Mouse (Mus musculus) embryo, embryonic 9.5 days (tissue): ENCODE measurements around the gene Pdpr.
"Not testable (repeated sequence)": the region's sequence is repeated elsewhere in the genome, so short reads cannot be mapped to it uniquely, and the experiment has no call there.

Source experiments
- DNase-seq: peaks from one replicate; pipeline ENCODE4 v3.0.0-alpha.2; 2017; ENCODE audit errors: extremely low spot score

Gene Pdpr

GRCm38 (mm10) chr8:111093865-111094718, at the start of gene Pdpr:
Gene Pdpr (plus strand): TSS chr8:111094630.
- peak; percentile 92 for DNase-seq

GRCm38 (mm10) chr8:111048694-111049093, 45.7 kb upstream of the Pdpr start:
- DNase-seq = no peak

- DNase-seq = no peak
These were observed 45.3 kb upstream of the Pdpr start for GRCm38 (mm10) chr8:111049106-111049505.

GRCm38 (mm10) chr8:111053827-111054518, 40.5 kb upstream of the Pdpr start:
- DNase-seq = no peak

- no peak for DNase-seq
These were observed 39.3 kb upstream of the Pdpr start for GRCm38 (mm10) chr8:111055031-111055634.

- DNase-seq = no peak
These were observed 38.8 kb upstream of the Pdpr start for GRCm38 (mm10) chr8:111055661-111056060.

- DNase-seq = peak; percentile 89
These were observed 38.2 kb upstream of the Pdpr start, which contains the start of gene Exosc6 for GRCm38 (mm10) chr8:111056158-111056663. Gene Exosc6 (plus strand): TSS chr8:111056339.

- DNase-seq = no peak
These were observed 37.6 kb upstream of the Pdpr start for GRCm38 (mm10) chr8:111056691-111057293.

GRCm38 (mm10) chr8:111058946-111059572, 35.4 kb upstream of the Pdpr start:
- DNase-seq = no peak

- no peak for DNase-seq
These were observed 32.8 kb upstream of the Pdpr start for GRCm38 (mm10) chr8:111061688-111062071.

- peak; percentile 95 for DNase-seq
These were observed 32.2 kb upstream of the Pdpr start for GRCm38 (mm10) chr8:111062072-111062757.

GRCm38 (mm10) chr8:111062893-111063292, 31.5 kb upstream of the Pdpr start:
- no peak for DNase-seq

GRCm38 (mm10) chr8:111066308-111066707, 28.1 kb upstream of the Pdpr start:
- no peak for DNase-seq

GRCm38 (mm10) chr8:111067439-111067838, 27.0 kb upstream of the Pdpr start:
- DNase-seq = no peak

GRCm38 (mm10) chr8:111068660-111069059, 25.8 kb upstream of the Pdpr start:
- DNase-seq = not testable (repeated sequence)

GRCm38 (mm10) chr8:111075926-111076325, 18.5 kb upstream of the Pdpr start:
- no peak for DNase-seq

- DNase-seq = no peak
These were observed 15.0 kb upstream of the Pdpr start for GRCm38 (mm10) chr8:111079461-111079860.

- DNase-seq = no peak
These were observed 14.6 kb upstream of the Pdpr start for GRCm38 (mm10) chr8:111079861-111080271.

- DNase-seq = no peak
These were observed 12.7 kb upstream of the Pdpr start for GRCm38 (mm10) chr8:111081580-111082258.

- DNase-seq = not testable (repeated sequence)
These were observed 10.5 kb upstream of the Pdpr start for GRCm38 (mm10) chr8:111083936-111084335.
